Mouse (Mus musculus) central nervous system, embryonic 11.5 days (tissue): ENCODE data around the gene Olfr1013. TPM values are rescaled to one million over a fixed set of nuclear protein-coding genes. Genes with fewer than 3 reads are reported as not detected.

Experiments used
- polyA plus RNA-seq: library from polyadenylated mRNA; depleted of rRNA; stranded (reverse); fragments of >200 nt; gene quantifications from 2 replicates; pipeline ENCODE4 v1.2.3, GENCODE M21; 2012; rRNA removed

Olfr1013 gene
- polyA plus RNA-seq: not detected in 2 replicates

DNA sequence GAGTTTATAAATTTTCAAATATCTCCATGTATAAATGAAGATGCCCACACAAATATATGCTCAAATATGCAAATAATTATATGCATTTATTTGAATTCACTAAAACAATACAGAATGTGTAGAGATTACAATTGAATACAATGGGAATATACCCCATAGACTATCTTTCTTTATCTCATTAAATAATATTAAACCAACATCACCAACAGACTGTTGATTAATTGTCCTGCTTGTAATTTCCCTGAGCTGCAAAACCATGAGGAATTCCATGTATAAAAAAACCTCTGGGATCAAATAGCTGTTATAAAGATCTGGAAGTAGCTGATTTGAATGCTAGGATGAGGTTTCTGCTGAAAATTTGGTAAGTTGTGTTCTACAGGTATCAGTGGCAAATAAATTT is at the start of gene Olfr1013:
TSS of gene Olfr1013 (plus strand) at position 301 of the 400 bp plus-strand sequence.

DNA sequence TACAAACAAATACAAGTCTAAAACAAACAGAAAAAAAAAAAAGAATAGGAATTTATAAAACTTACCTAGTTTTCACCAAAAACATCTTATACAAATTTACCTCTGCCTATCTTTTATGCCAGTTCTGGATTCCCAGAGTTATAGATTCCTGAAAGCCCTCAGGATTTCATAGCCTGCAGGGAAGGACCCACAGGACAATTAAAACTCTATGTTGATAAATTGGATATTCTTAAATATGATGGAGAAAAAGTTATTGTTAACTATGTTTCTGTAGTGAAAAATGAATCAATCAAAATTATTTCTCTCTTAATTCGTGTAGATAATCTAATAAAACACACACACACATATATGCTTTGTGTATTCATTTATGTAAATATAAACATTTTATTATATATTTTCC is 4.2 kb upstream of the Olfr1013 start, which contains the start of gene Olfr1012:
TSS of gene Olfr1012 (minus strand) at position 101 of the 400 bp plus-strand sequence.

DNA sequence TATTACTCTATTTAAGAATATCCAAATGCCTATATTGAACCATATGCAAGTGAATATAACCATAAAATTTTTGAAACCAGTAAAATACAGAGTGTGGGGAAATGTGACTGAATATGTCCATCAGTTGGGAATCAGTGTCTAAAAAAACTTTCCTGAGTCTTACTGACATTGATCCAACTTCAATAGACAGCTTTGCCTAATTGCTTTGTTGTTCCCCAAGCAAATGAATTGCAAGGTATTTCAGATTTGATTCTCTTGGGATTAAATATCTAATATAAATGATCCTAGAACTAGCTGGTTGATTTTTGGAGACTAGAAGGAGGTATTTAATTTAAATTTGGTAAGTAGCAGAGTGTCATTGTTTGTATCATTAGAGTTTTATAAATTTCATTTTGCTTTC is 5.5 kb downstream of the Olfr1013 start, which contains the start of gene Olfr1014:
TSS of gene Olfr1014 (plus strand) at position 301 of the 400 bp plus-strand sequence.

DNA sequence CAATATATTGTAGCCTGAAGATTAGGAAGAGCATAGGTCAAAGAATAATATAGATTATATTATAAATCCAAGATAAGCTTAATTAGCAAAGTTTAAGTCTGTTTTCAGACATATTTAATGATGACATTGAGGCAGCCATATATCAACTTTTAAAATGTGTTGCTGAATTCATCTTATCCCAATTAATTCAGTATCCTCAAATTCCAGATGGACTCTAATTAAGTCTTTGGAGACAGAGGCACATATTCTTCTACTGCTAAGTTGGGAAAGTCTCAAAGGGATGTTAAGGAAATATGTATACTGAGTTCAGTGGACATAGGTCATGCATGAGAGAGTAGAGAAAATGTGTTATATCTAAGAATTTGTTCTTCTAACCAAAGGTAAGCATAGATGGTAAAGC is 14.8 kb downstream of the Olfr1013 start, which contains the start of gene Olfr1015:
TSS of gene Olfr1015 (plus strand) at position 301 of the 400 bp plus-strand sequence.

DNA sequence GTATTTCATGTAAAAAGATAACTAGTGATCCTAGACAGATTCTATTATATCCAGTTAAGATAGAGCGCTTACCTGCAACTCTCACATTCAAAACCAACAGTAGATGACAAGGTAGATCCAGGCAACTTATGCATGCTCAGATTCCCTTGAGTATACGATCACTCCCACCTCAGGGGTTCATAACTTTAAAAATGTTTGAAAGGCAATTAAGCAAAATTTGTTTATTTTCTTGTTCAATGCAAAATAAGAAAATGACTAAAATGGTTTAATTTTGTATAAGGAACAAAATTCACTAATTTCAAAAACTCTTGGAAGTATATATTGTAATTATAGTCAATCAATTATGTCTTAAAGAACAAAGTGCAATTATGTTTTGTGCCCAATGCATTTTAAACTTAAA is 35.5 kb downstream of the Olfr1013 start, which contains the start of gene Olfr1016:
TSS of gene Olfr1016 (minus strand) at position 101 of the 400 bp plus-strand sequence.

DNA sequence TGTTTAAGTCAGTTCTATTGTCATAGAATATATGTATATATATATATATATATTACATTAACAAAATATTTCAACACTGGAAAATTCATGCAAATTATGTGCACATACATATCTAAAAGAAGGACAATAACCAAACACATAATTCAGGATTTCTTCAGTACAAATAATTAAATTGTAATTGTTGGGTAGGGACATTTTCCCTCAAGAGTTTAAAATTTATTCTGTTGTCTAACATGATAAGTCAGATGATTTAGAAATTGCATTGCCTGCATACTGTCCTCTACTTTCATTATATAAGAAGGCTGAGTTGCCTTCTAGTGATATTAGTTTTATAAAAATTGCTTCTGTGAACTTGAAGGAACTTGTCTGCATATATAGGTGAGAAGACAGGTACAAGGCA is 51.3 kb downstream of the Olfr1013 start, which contains the start of gene Olfr1018:
TSS of gene Olfr1018 (plus strand) at position 301 of the 400 bp plus-strand sequence.

Other genes with a start within 250 kb of the Olfr1013 start
- 0.04 TPM in 2 replicates for gene 4833423E24Rik, start 248.1 kb upstream of the Olfr1013 start, polyA plus RNA-seq
- not detected in 2 replicates for gene Olfr996, start 187.9 kb upstream of the Olfr1013 start, polyA plus RNA-seq
- not detected in 2 replicates for gene Olfr998, start 178.2 kb upstream of the Olfr1013 start, polyA plus RNA-seq
- not detected in 2 replicates for gene Olfr1000, start 155.2 kb upstream of the Olfr1013 start, polyA plus RNA-seq
- gene Olfr1002, start 116.4 kb upstream of the Olfr1013 start, polyA plus RNA-seq: not detected in 2 replicates
- gene Olfr154, start 102.6 kb upstream of the Olfr1013 start, polyA plus RNA-seq: not detected in 2 replicates
- gene Olfr1006, start 88.3 kb upstream of the Olfr1013 start, polyA plus RNA-seq: not detected in 2 replicates
- not detected in 2 replicates for gene Olfr1008, start 77.7 kb upstream of the Olfr1013 start, polyA plus RNA-seq
- gene Olfr1009, start 51.7 kb upstream of the Olfr1013 start, polyA plus RNA-seq: not detected in 2 replicates
- gene Olfr1012, start 4.3 kb upstream of the Olfr1013 start, polyA plus RNA-seq: not detected in 2 replicates
- gene Olfr1014, start 5.6 kb downstream of the Olfr1013 start, polyA plus RNA-seq: not detected in 2 replicates
- gene Olfr1015, start 14.9 kb downstream of the Olfr1013 start, polyA plus RNA-seq: not detected in 2 replicates
- not detected in 2 replicates for gene Olfr1016, start 35.4 kb downstream of the Olfr1013 start, polyA plus RNA-seq
- not detected in 2 replicates for gene Olfr1018, start 51.4 kb downstream of the Olfr1013 start, polyA plus RNA-seq
- not detected in 2 replicates for gene Olfr1019, start 78.4 kb downstream of the Olfr1013 start, polyA plus RNA-seq
- not detected in 2 replicates for gene Olfr1020, start 79.9 kb downstream of the Olfr1013 start, polyA plus RNA-seq
- gene Olfr1022, start 101.5 kb downstream of the Olfr1013 start, polyA plus RNA-seq: not detected in 2 replicates
- gene Olfr1023, start 118.5 kb downstream of the Olfr1013 start, polyA plus RNA-seq: not detected in 2 replicates
- gene Olfr1024, start 138.0 kb downstream of the Olfr1013 start, polyA plus RNA-seq: not detected in 2 replicates
- gene Olfr1025-ps1, start 148.1 kb downstream of the Olfr1013 start, polyA plus RNA-seq: not detected in 2 replicates
- not detected in 2 replicates for gene Olfr1026, start 154.5 kb downstream of the Olfr1013 start, polyA plus RNA-seq
- gene Olfr1028, start 183.3 kb downstream of the Olfr1013 start, polyA plus RNA-seq: not detected in 2 replicates
- gene Olfr1029, start 206.8 kb downstream of the Olfr1013 start, polyA plus RNA-seq: not detected in 2 replicates
- gene Olfr1030, start 212.2 kb downstream of the Olfr1013 start, polyA plus RNA-seq: not detected in 2 replicates
- not detected in 2 replicates for gene Olfr1031, start 223.2 kb downstream of the Olfr1013 start, polyA plus RNA-seq
- not detected in 2 replicates for gene Olfr1032, start 238.4 kb downstream of the Olfr1013 start, polyA plus RNA-seq